Mouse (Mus musculus) urinary bladder, postnatal 25 days (tissue): Measurements from ENCODE around the gene Insig1.

Experiments used
- DNase-seq: peaks from one replicate; pipeline ENCODE4 v3.0.0; 2022; ENCODE audit warnings: low spot score

Insig1 gene

GRCm38 (mm10) chr5:28070828-28071455 lies at the start of gene Insig1:
TSS of gene Insig1 (plus strand) at chr5:28071363.
- DNase-seq = peak; percentile 99

GRCm38 (mm10) chr5:28023452-28023851 lies 47.7 kb upstream of the Insig1 start:
- no peak for DNase-seq

GRCm38 (mm10) chr5:28031577-28032236 lies 39.5 kb upstream of the Insig1 start:
- DNase-seq = no peak

GRCm38 (mm10) chr5:28032866-28033265 lies 38.3 kb upstream of the Insig1 start:
- no peak for DNase-seq

GRCm38 (mm10) chr5:28033281-28033680 lies 37.9 kb upstream of the Insig1 start:
- no peak for DNase-seq

- no peak for DNase-seq
These were observed 37.3 kb upstream of the Insig1 start for GRCm38 (mm10) chr5:28033826-28034225.

GRCm38 (mm10) chr5:28036011-28036410 lies 35.2 kb upstream of the Insig1 start:
- DNase-seq = no peak

GRCm38 (mm10) chr5:28036518-28036917 lies 34.6 kb upstream of the Insig1 start:
- no peak for DNase-seq

- DNase-seq = peak; percentile 24
These were observed 34.0 kb upstream of the Insig1 start for GRCm38 (mm10) chr5:28037172-28037591.

- no peak for DNase-seq
These were observed 33.5 kb upstream of the Insig1 start for GRCm38 (mm10) chr5:28037639-28038038.

- DNase-seq = peak; percentile 52
These were observed 33.0 kb upstream of the Insig1 start for GRCm38 (mm10) chr5:28038115-28038514.

GRCm38 (mm10) chr5:28039746-28040655 lies 31.2 kb upstream of the Insig1 start:
- no peak for DNase-seq

- DNase-seq = no peak
These were observed 30.4 kb upstream of the Insig1 start for GRCm38 (mm10) chr5:28040726-28041125.

- DNase-seq = no peak
These were observed 29.1 kb upstream of the Insig1 start for GRCm38 (mm10) chr5:28042021-28042420.

- no peak for DNase-seq
These were observed 28.4 kb upstream of the Insig1 start for GRCm38 (mm10) chr5:28042779-28043178.

GRCm38 (mm10) chr5:28043386-28043785 lies 27.8 kb upstream of the Insig1 start:
- DNase-seq = no peak

- DNase-seq = no peak
These were observed 24.2 kb upstream of the Insig1 start for GRCm38 (mm10) chr5:28046966-28047365.

GRCm38 (mm10) chr5:28047961-28048360 lies 23.2 kb upstream of the Insig1 start:
- no peak for DNase-seq

- no peak for DNase-seq
These were observed 15.7 kb upstream of the Insig1 start for GRCm38 (mm10) chr5:28055450-28055849.

GRCm38 (mm10) chr5:28056877-28057276 lies 14.3 kb upstream of the Insig1 start:
- DNase-seq = no peak

GRCm38 (mm10) chr5:28060506-28060905 lies 10.7 kb upstream of the Insig1 start:
- DNase-seq = no peak

- no peak for DNase-seq
These were observed 10.2 kb upstream of the Insig1 start for GRCm38 (mm10) chr5:28061011-28061410.
